Mouse (Mus musculus) heart, embryonic 10.5 days (tissue): ENCODE measurements around the gene Col4a3bp. TPM values are rescaled to one million over a fixed set of nuclear protein-coding genes. Genes with fewer than 3 reads are reported as not detected.

ENCODE experiments used
- DNase-seq: peaks from one replicate; pipeline ENCODE4 v3.0.0-alpha.2; 2017; ENCODE audit warnings: low spot score
- H3K27ac ChIP-seq: fragments of 300-500 bp; sonication (generic); 2 replicates; pipeline ENCODE4 v1.5.1; 2016; ENCODE audit warnings: mild to moderate bottlenecking
- H3K27me3 ChIP-seq: fragments of 300-500 bp; sonication (generic); 2 replicates; pipeline ENCODE4 v1.6.1; 2016; ENCODE audit warnings: mild to moderate bottlenecking; ENCODE audit not compliant: poor library complexity, insufficient read depth, severe bottlenecking
- H3K36me3 ChIP-seq: fragments of 300-500 bp; sonication (generic); 2 replicates; pipeline ENCODE4 v1.6.1; 2016; ENCODE audit warnings: mild to moderate bottlenecking, moderate library complexity
- H3K4me1 ChIP-seq: fragments of 300-500 bp; sonication (generic); 2 replicates; pipeline ENCODE4 v1.6.1; 2016; ENCODE audit warnings: mild to moderate bottlenecking
- H3K4me3 ChIP-seq: fragments of 300-500 bp; sonication (generic); 2 replicates; pipeline ENCODE4 v1.5.1; 2016; ENCODE audit warnings: mild to moderate bottlenecking, moderate library complexity
- H3K9me3 ChIP-seq: fragments of 300-500 bp; sonication (generic); 2 replicates; pipeline ENCODE4 v1.6.1; 2016; ENCODE audit warnings: mild to moderate bottlenecking, moderate library complexity
- WGBS: fragments of 180-500 bp; shearing (Covaris S2); methylation state at CpG from one replicate; pipeline ENCODE4 v1.1.7; 2016; 5-methylcytosine and 5-hydroxymethylcytosine counted together
- polyA plus RNA-seq: library from polyadenylated mRNA; unstranded; fragments of >200 nt; fragmentation: Nextera tagmentation; extraction: Ambion mirVana; gene quantifications from 2 replicates; pipeline ENCODE4 v1.2.1, GENCODE M21; 2016

The Col4a3bp gene
- polyA plus RNA-seq, 1 experiment from 2014 or later, result 8.1 TPM

- H3K27me3 ChIP-seq, result no peaks in the 10 kb centered on the region
- no peak overlapping the region for H3K27ac ChIP-seq
- no peaks in the 10 kb centered on the region for H3K9me3 ChIP-seq
- 92% methylated on average over 7 of the region's 7 CpGs for WGBS
- H3K4me1 ChIP-seq, result peaks cover 12% of the 10 kb centered on the region
- no peak for DNase-seq
- peaks cover 72% of the 10 kb centered on the region for H3K36me3 ChIP-seq
- H3K4me3 ChIP-seq, result no peak overlapping the region
Measured at GRCm38 (mm10) chr13:96664419-96664974, 122.1 kb downstream of the Col4a3bp start.

- Histone ChIP-seq H3K4me3 (peak overlapping the region; percentile 90), H3K27me3 (no peaks in the 10 kb centered on the region), H3K27ac (peak overlapping the region; percentile 100), H3K4me1 (peaks cover 18% of the 10 kb centered on the region), H3K9me3 (no peaks in the 10 kb centered on the region), H3K36me3 (peaks cover 18% of the 10 kb centered on the region)
- no peak for DNase-seq
- WGBS, result 6% methylated on average over 13 of the region's 13 CpGs
Measured at GRCm38 (mm10) chr13:96670019-96670405, 127.6 kb downstream of the Col4a3bp start.

DNA sequence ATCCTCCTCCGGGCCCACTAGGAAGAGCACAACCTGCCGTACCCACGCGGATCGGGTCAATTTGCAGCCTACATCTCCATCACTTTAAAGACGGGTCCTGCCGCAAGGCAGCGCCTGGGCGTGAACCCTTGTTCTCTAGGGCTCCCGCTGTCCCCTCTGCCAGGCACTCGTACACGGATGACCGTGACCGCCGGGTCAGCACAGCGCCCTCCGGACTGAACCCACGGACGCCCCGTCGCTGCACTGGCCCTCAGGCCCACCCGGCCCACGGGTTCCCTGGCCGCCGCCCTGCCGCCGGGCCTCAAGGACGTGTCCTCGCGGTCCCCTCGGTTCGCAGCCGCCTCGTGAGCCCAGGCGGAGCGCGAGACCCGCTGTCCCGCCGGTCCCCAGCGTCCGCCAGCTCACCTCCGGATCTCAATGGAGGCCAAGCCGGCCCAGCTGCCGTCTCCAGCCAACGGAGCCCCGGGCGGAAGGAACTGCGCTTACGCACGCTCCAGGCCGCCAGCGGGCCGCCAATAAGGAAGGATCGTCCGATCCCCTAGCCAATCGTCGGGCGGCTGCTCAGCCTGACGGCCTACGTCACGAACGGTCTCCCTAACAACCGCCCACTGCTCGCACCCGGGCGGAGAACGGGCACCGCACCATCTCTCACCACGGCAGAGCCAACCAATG is 128.1 kb downstream of the Col4a3bp start, which contains the start of gene Hmgcr:
Hmgcr (minus strand) TSS at position 531 of the 672 bp plus-strand sequence.
- under 1% methylated on average over 70 of the region's 70 CpGs for WGBS
- Histone ChIP-seq H3K9me3 (no peaks in the 10 kb centered on the region), H3K4me1 (peaks cover 18% of the 10 kb centered on the region), H3K27me3 (no peaks in the 10 kb centered on the region), H3K36me3 (peaks cover 13% of the 10 kb centered on the region), H3K27ac (peak within 1 kb of the TSS; percentile 100), H3K4me3 (peak within 1 kb of the TSS; percentile 90)
- DNase-seq, result peak; percentile 100

GRCm38 (mm10) chr13:96671078-96671905 is 128.9 kb downstream of the Col4a3bp start:
- H3K27ac ChIP-seq, result peak overlapping the region; percentile 100
- peaks cover 18% of the 10 kb centered on the region for H3K4me1 ChIP-seq
- no peaks in the 10 kb centered on the region for H3K27me3 ChIP-seq
- peaks cover 7% of the 10 kb centered on the region for H3K36me3 ChIP-seq
- peak overlapping the region; percentile 90 for H3K4me3 ChIP-seq
- no peaks in the 10 kb centered on the region for H3K9me3 ChIP-seq
- DNase-seq, result no peak
- 13% methylated on average over 31 of the region's 31 CpGs for WGBS

GRCm38 (mm10) chr13:96671906-96672234 is 129.5 kb downstream of the Col4a3bp start:
- Histone ChIP-seq H3K4me1 (peaks cover 18% of the 10 kb centered on the region), H3K36me3 (0 out of 2 replicates have a peak, but pooled peaks cover 1% of the 10 kb centered on the region), H3K4me3 (no peak overlapping the region), H3K27me3 (no peaks in the 10 kb centered on the region), H3K27ac (peak overlapping the region; percentile 100; the same call in 1 of the 2 replicates), H3K9me3 (no peaks in the 10 kb centered on the region)
- no peak for DNase-seq
- WGBS, result 94% methylated on average over 5 of the region's 5 CpGs

- H3K4me1 ChIP-seq, result peaks cover 18% of the 10 kb centered on the region
Measured at GRCm38 (mm10) chr13:96672276-96672675, 129.9 kb downstream of the Col4a3bp start.

DNA sequence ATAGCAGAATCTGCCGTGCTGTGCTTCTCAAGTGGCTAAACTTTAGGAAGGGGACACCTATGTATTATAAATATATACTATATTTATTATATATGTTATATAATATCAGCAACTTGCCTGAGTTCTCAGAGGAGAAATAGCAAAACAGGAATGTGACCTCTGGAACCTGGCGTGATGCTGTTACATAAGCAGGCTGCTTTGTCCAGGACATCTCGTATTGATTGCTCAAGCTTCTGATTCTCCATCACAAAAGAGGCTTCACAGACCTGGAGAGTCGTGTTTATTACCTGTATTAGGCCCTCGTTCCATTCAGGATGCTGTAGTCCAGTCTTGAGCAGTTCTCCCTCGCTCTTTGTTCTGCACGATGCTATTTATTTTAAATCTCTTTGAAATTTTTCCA is 131.4 kb downstream of the Col4a3bp start:
- H3K36me3 ChIP-seq, result no peaks in the 10 kb centered on the region
- WGBS, result 83% methylated on average over 7 of the region's 7 CpGs
- DNase-seq, result no peak
- no peak overlapping the region for H3K4me3 ChIP-seq
- H3K9me3 ChIP-seq, result no peaks in the 10 kb centered on the region
- no peaks in the 10 kb centered on the region for H3K27me3 ChIP-seq
- H3K27ac ChIP-seq, result no peak overlapping the region
- peaks cover 13% of the 10 kb centered on the region for H3K4me1 ChIP-seq

More at GRCm38 (mm10) chr13:96672276-96672675, 129.9 kb downstream of the Col4a3bp start:
- no peak for DNase-seq
- H3K27ac ChIP-seq, result no peak overlapping the region
- no peaks in the 10 kb centered on the region for H3K9me3 ChIP-seq
- H3K36me3 ChIP-seq, result no peaks in the 10 kb centered on the region
- H3K4me3 ChIP-seq, result no peak overlapping the region
- no peaks in the 10 kb centered on the region for H3K27me3 ChIP-seq
- WGBS, result 79% methylated on average over 6 of the region's 6 CpGs

DNA sequence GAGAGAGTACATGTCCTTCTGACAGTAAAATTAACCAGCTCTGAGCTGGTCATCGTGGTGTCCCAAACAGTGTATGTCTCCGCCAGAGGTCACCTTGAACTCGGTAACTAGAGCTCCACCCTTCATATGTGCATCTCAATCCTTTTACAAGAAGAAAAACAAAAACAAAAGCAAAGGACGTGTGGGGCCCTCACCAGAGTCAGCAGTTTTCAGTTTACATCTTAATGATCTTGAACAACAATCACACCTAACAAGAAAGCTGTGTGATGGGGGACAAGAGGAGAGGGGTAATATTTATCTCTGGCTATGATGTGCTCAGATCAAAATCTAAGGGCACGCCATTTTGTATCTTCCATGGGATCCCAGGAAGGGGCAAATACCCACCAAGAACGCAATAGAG is 133.3 kb downstream of the Col4a3bp start:
- peaks cover 6% of the 10 kb centered on the region for H3K4me1 ChIP-seq
- no peaks in the 10 kb centered on the region for H3K9me3 ChIP-seq
- no peak overlapping the region for H3K4me3 ChIP-seq
- H3K27ac ChIP-seq, result no peak overlapping the region
- WGBS, result 76% methylated on average over 6 of the region's 6 CpGs
- DNase-seq, result no peak
- H3K36me3 ChIP-seq, result no peaks in the 10 kb centered on the region
- H3K27me3 ChIP-seq, result no peaks in the 10 kb centered on the region

GRCm38 (mm10) chr13:96677071-96677470 is 134.7 kb downstream of the Col4a3bp start:
- H3K36me3 ChIP-seq, result no peaks in the 10 kb centered on the region
- no peaks in the 10 kb centered on the region for H3K4me1 ChIP-seq
- no peaks in the 10 kb centered on the region for H3K27me3 ChIP-seq
- H3K27ac ChIP-seq, result no peak overlapping the region
- WGBS, result 56% methylated on average over 1 of the region's 1 CpGs
- DNase-seq, result no peak
- no peak overlapping the region for H3K4me3 ChIP-seq
- H3K9me3 ChIP-seq, result no peaks in the 10 kb centered on the region

GRCm38 (mm10) chr13:96678616-96679015 is 136.2 kb downstream of the Col4a3bp start:
- no peak overlapping the region for H3K27ac ChIP-seq
- DNase-seq, result no peak
- WGBS, result 77% methylated on average over 6 of the region's 6 CpGs
- no peaks in the 10 kb centered on the region for H3K27me3 ChIP-seq
- no peak overlapping the region for H3K4me3 ChIP-seq
- no peaks in the 10 kb centered on the region for H3K4me1 ChIP-seq
- H3K36me3 ChIP-seq, result no peaks in the 10 kb centered on the region
- no peaks in the 10 kb centered on the region for H3K9me3 ChIP-seq

DNA sequence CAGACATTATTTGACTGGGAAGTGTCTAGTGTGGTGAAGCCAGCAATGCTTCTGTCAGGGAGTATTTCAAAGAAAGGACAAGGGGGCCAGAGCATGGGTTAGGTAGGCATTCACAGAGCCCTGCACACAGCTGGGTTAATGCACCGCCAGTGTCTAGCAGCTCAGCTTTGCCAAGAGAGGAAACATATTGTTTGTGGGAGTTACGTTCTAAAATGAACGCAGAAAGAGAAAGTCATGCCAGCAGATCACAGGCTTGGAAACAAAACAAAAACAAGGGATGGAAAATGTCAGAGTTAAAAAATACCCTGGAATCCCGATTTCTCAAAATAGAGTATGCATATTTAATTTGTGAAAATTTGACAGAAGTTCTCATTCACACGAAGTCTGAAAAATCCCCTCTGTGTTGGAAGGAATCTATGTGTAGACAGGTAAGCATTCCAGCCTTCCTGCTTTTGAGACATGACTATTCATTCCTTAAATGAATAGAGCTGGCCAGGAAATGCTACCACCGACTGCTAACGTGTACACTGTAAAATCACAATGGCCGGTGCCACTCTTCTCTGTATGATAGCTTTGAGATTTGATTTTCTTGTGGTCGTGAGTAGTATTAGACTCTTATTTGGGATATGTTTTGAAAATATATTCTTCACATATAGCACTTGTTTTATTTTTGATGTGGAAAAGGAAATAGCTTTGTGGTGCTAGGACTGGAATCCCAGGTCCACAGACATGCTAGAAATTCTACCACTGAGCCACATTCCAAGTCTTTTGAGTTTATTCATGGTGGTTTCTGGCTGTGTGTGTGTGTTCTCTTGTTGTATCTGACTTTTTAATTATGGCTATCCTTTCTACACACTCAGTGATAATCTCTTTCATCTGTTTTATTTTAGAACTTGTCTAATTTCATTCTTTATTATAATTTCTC is 138.0 kb downstream of the Col4a3bp start:
- 80% methylated on average over 9 of the region's 9 CpGs for WGBS
- DNase-seq, result no peak
- H3K36me3 ChIP-seq, result no peaks in the 10 kb centered on the region
- 0 out of 2 replicates have a peak, but pooled peaks cover 5% of the 10 kb centered on the region for H3K4me1 ChIP-seq
- no peaks in the 10 kb centered on the region for H3K27me3 ChIP-seq
- H3K27ac ChIP-seq, result no peak overlapping the region
- no peaks in the 10 kb centered on the region for H3K9me3 ChIP-seq
- no peak overlapping the region for H3K4me3 ChIP-seq

DNA sequence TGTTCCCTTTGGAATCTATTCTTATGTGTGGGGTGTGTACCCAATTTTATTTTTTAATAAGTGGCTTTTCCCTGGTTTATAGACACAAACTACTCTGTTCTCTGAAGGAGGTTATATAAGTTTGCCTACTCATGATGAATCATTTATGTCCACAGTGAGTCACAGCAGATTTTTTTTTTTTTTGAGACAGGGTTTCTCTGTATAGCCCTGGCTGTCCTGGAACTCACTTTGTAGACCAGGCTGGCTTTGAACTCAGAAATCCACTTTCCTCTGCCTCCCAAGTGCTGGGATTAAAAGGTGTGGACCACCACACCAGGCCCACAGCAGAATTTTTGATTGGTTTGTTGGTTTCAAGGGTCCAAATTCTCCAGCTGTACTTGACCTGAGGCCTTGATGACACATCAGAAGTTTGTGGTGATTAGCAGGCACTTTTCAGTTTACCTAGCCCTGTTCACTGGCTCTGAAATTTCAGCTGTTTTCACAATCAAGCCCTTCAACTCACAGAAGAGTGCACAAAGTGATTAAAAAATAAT is 138.7 kb downstream of the Col4a3bp start:
- no peaks in the 10 kb centered on the region for H3K27me3 ChIP-seq
- H3K9me3 ChIP-seq, result no peaks in the 10 kb centered on the region
- H3K36me3 ChIP-seq, result no peaks in the 10 kb centered on the region
- H3K4me3 ChIP-seq, result no peak overlapping the region
- no peak for DNase-seq
- 0 out of 2 replicates have a peak, but pooled peaks cover 5% of the 10 kb centered on the region for H3K4me1 ChIP-seq
- H3K27ac ChIP-seq, result no peak overlapping the region
